Mouse (Mus musculus) frontal cortex, adult 2 months (tissue): ENCODE measurements around the gene Auts2. TPM values are rescaled to one million over a fixed set of nuclear protein-coding genes. Genes with fewer than 3 reads are reported as not detected.

Source experiments
- DNase-seq, 2 experiments: peaks; one replicate each; pipeline ENCODE4 v3.0.0; 2022; ENCODE audit warnings: low spot score in 1 of 2; ENCODE audit errors: extremely low spot score in 1 of 2
- polyA plus RNA-seq: library from polyadenylated mRNA; depleted of rRNA; stranded (reverse); fragments of >200 nt; gene quantifications from 2 replicates; pipeline ENCODE4 v1.2.3, GENCODE M21; 2012

Gene Auts2
- polyA plus RNA-seq, 1 experiment = 45.1 TPM

DNA sequence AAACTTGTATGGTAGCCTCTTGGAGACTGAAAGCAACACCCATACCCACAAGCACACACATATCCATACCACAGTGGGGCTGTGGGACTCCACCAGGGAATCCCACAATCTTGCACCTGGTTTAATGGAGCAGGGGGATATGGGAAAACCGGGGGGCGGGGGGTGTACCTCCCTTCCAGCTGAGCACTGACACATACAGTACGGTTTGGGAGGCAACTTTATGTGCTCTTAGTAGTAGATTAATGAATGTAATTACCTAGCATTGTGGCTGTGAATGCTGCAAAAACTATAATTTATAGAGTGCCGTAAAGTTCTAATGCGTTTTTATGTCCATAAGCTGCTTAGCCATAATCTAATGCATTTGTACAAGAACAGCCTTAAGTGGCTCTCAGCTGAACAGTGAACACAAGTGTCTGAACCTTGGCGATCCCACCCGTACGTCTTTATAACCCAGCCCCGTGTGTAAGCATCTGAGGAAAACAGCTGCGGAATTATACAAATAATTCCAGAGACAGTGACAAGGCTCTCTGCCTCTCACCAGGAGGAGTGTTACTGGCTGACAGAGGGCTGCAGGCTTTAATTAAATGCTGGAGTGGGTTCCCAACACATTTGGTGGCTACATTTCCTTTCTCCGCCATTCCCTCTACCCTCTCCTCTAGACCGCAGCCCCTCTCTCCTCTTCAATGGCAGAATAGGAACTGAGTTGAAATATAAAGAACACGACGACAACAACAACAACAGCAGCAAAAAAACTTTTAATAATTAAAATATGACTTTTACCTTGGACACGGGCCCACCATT lies 268.8 kb downstream of the Auts2 start:
- DNase-seq = no peak

DNA sequence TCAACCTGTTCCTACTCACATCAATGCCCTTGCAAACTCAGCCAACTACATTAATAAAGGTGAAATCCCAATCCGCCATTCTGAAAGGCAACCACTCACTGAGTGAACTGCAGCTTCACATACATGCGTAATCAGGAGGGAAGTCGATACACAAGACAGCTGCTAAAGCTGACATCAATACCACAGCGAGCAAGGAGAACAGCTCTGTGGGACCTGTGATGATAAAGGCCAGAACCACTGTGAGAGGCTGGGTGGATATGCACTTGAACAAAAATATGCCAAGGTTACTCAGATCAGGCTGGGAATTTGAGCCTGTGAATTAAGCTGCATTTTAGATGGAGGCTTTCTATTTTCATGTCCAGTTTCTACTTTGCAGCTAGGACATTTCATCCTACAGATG lies 271.0 kb downstream of the Auts2 start:
- DNase-seq = no peak

DNA sequence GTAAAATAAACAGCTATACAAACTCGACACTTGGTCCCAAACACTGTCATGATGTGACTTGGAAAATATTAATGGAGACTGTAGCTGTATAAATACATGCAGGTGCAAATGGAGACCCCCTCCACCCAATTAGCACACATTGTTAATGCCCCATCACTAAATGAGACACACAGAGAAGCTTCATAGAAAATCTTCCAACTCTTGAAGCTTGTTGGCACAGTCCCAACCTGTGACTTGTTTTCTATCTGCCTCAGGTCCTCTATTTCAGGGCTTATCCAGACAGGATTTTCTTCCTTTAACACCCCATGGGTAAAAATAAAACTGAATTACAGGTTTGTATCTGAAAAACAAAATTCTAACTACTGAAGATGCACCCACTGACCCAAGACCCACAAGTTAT lies 272.2 kb downstream of the Auts2 start:
- DNase-seq = no peak

DNA sequence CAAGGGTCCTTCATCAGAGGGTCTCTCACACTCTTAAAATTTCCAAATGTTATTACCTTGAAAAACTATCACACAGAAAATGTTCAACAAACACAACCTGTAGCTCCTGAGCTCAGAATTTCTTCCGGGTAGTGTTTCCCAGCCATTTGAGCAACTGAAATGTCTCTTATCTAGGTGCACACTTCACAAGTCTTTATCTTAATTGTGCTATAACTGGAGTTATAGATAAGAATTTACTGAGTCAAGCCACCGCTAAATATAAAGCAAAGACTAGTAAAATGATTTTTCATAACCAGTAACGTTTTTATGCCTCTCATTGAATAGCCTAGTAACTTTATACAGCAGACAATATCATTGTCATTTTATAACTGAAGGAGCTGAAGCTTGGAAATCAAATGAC lies 273.1 kb downstream of the Auts2 start:
- DNase-seq = no peak

DNA sequence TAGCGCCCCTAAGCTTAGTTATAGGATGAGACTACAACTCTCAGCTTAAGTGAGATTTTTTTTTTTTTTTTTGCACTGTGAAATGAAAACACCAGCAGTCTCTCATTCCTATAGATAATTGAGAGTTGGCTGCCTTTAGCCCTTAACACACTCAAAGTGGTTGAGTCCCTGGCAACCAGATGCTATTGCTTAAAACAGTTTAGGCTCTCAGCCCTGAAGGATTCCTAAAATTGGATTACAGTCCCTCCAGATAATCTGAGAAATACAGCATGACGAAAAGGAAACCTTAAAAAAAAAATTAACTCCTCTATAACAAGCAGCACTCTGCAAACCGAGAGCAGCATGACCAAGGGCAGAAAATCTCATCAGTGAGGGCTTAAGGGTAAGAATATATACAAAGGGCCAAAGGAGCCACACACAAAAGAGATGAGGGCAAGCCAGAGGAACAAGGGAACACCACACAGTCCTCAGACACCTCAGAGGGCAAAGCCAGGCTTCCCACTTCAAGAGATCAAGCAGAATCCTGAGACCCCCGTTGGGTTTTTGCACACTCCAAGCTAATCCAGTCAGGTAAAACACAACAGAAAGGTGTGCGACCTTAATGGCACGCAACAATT lies 274.7 kb downstream of the Auts2 start:
- no peak for DNase-seq

DNA sequence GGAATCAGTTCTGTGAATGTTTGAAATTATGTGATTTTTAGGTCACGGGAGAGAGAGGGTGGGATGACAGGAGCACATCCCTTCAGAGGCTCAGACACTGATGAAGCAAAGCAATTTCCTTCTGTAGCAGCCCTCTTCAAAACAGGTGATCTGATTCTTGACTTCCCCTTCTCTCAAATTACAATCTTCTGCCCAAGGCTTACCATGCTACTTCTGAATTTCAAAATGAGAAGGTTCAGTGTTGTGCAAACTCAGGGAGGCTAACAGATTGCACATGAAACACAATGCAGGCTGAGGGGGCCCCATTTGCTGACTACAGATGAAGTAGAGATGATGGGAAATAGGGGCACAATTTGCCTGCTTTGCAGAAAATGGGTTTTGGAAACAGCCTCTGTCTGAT lies 278.1 kb downstream of the Auts2 start:
- no peak for DNase-seq

DNA sequence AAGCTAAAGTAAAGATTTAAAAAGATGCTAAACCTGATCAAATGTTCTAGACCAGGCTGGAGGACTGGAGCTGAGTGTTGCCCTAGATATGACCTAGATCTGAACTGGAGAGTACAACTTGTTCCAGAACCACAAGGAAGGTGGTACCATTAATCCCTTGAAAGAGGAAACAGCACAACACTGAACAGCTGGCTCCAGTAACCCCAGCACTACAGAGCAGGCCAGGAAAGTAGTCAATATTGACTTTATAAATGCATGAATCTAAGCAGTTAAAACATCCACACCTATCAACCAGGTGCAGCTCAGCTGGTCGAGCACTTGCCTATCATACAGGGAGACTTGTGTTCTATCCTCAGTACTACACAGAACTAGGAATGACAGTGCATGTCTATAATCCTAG lies 281.4 kb downstream of the Auts2 start:
- no peak for DNase-seq

DNA sequence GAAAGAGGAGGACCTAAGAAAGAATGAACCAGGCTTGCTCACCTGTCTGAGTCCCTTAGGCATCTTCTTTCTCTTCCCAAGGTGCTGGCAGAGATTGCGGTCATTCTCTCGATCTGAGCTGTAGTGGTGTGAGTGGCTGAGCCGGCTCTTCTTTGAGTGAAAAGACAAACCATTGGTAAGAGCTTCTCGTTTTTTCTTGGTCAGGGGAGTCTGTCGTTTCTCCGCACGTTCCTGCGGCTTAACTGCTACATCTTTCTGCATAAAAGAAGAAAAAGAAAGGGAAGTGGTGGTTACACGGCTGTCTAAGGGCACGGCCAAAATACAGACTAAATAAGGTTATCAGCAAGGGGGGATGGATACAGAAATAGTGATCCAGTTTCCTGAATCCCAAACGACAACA lies 284.3 kb downstream of the Auts2 start:
- no peak for DNase-seq

DNA sequence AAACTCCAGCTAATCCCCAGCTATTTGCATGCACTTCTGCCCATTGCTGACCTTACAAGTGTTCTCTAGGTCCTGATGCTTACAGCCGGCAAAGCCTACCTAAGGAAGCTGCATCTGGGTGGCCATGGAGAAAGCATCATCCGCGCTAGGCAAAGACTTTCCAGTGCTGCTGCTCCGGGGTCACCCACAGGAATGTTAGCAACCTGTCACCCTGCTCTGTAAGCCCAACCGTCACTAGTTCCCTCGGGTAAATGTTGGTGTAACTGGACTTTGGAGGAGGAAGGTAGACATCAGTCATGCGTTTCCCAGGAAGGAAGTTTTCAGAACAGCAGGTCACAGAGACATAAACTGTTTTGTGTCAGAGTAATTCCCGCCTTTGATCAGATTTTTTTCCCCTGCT lies 287.6 kb downstream of the Auts2 start:
- no peak for DNase-seq

DNA sequence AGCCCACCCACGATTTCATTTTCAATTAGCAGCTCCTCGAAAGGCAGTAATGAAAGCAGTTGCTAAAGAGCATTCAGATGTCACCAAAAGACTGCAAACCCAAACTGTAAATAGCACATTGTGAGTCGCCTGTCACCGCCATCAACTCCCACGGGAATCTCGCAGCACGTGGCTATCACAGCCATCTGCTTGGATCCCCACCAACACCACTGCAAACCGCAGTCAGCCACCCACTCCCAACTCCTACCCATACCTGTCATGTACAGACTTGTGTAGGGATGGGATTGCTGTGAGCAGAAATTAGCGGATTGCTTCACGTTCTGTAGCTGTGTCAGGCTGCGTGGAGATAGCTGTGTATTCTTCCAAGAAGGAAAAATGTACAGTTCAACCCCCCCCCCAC lies 293.6 kb downstream of the Auts2 start:
- peak; percentile 78 to 88 for DNase-seq

DNA sequence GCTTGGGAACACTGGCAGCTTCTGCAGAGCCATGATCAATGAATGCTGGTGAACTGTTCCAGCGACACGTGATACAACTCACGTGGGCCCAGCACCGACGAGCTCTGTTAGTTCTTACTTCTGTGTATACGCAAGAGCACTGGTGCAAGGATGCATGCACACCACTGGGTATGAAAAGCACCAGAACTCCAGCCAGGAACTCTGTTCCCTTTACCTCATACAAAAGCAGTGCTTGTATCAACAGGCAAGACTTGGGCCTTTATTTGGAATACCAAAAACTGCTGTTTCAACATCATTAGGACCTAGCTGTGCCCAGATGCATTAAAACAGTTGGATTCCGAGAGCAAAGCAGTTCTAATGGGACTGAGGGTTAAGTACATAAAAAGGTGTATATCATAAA lies 295.1 kb downstream of the Auts2 start:
- no peak for DNase-seq

DNA sequence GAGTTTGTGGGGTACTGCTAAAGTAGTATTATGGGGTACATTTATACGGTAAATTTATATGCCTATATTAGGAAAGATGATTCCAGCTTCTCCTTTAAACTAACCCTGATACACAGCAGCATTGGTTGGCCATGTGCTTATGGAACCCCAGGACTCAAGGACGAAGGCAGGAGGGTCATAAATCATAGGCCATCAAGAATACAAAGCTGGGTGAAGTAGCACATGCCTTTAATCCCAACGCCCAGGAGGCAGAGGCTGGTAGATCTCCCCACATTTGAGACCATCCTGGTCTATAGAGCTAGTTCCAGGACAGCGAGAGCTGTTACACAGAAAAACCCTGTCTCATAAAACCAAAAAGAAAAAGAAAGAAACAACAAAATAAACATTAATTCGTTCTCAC lies 307.7 kb downstream of the Auts2 start:
- DNase-seq = no peak

DNA sequence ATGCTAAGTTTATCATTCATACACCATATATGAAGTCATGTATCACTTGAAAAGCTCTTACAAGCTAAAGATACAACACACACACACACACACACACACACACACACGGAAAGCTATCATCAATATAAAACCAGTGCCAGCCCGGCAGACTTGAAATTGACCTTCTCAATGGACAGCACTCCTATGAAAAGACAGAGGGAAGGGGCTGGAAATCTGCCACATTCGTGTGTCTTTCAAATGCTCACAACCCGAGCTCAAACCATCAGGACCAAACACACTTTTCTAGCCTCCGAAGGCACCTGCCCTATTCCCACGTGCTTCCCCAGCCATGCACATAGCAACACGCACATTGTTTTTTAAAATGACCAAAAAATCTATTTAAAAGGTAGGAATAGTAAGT lies 308.7 kb downstream of the Auts2 start:
- DNase-seq = no peak

DNA sequence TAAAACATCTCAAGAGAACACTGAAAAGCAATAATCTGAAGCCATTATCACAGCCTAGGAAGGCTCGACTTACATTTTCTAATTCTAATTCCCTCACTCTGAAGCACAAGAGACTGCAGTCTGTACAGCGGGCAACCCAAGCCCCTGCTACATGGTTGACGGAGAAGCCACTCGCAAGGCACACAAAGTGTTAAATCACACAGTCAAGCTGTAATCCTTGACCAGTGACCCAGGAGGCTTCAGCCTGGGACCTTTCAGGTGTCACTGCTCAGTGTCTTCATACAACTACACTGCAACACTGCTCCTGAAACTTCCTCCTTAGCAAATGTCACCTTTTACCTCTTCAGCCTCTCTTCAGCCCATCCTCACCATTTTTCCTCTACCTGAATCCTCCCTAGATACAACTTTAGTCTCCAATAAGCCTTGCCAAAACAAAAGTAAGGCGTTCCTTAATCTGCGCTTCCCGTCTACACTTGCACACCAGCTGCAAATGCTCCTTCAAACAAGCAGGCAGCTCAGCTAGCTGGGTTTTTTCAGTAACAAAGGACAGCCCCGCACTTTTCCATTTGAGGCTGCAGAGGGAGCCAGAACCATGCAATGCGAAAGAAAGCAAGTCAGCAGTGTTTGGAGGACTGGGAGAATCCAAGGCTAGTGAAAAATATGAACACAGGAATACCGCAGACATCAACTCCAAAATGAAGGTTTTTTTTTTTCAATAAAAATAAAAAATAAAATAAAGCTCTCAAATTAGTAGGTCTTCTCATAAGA lies 311.7 kb downstream of the Auts2 start:
- peak; percentile 63 to 85 for DNase-seq

DNA sequence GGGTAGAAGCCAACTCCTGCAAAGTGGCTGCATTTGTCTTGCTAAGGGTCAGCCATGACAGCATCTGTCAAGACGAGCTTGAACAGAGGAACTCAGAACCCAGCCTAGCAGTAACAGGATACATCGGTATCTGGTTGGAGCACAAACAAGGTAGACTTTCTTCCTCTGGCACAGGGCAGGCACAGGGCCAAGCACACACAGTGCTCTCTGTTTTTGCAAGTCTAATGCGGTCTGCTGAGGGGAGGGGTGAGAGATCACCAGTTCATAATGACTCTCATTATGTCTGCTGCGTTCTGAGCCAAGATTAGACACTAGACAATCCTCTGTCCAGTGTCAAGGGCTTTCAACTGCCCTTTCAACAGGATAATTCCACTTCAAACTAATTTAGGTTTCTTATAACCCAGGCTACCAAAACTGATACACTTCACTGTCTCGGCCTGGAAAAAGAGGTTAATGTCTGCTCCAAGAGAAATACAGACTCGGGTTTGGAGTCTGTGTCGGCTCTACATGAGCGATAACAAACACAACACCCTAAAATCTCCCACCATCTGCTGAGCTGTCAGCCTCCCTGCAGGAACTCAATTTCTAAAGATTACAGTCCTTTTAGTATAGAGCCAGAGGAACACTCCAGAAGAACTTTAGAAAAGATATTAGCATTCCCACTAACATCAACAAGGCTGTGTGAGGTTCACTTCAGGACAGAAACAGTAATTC lies 313.3 kb downstream of the Auts2 start:
- peak; percentile 57 to 73 for DNase-seq

DNA sequence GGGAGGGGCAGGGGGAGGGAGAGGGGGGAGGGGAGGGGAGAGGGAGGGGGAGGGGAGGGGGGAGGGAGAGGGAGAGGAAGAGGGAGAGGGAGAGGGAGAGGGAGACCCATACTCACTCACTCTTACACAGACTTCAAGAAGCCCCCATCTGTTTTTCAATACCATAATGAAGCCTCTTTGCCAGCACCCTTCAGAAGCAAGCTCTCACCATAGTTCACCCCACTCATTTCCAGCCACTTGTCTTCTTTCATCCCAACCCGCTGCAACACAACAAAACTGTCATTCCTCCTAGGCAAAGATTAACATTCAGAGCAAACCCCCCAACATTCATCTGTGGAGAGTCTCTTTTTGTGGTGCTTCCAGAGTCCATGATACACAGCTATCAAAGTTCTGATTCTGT lies 314.1 kb downstream of the Auts2 start:
- no peak for DNase-seq

DNA sequence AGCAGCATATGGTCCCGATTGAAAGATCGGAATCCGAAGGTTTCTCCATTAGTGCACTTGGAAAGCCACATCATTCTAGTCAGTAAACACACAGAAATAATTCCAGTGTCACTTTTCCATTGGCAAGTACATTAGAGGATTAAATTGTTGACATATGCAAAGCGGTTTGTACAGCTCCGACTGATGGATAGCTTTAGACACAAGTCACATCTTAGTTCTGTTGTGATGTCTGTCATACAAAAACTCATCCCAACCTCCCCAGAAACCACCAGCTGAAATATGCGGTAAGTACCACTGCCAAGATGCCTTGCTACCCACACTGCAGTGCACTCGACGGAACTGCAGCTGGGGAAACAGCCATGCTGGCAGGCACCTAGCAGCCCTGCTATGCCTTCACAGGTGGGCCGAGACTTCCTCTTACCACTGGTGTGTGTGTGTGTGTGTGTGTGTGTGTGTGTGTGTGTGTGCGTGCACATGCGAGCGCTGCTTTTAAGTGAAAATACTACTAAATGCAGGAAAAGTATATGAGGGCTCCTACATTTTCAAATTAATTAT lies 322.7 kb downstream of the Auts2 start:
- no peak for DNase-seq

DNA sequence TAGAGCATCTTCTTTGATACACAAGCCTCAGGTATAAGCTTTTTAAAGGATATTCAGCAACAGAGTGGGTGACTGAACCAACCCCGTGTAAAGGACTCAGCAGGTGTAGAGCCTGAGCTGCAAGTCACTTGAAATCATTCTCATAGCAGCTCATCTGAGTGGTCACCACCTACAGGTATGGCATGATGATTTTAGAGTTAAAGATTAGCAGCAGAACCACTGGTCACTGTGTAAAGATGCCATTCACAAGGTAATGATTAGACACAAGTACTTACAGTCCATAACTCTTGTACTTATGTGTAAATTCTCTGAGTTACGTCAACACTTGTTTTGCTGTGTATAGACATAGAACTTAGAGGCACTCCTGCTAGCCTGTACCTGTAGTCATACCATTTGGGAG lies 327.0 kb downstream of the Auts2 start:
- no peak for DNase-seq

DNA sequence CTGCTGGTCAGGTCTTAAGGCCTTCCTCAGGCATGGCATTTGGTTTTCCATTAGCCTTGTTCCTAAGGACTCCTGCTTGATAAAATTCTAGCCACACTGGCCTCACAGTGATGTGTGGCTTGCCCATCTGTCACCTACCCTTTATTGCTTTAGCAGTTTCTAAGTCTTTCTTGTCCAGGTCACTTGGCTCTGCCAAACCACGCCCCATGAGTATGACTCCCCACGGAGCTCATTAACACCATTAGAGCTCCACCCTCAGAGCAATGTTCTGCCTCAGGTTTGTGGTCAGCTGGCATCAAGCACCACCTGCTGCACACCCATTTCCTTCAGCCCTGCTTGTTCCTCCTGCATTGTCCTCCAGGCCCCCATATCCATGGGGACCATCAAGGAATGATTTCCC lies 330.7 kb downstream of the Auts2 start:
- DNase-seq = no peak

DNA sequence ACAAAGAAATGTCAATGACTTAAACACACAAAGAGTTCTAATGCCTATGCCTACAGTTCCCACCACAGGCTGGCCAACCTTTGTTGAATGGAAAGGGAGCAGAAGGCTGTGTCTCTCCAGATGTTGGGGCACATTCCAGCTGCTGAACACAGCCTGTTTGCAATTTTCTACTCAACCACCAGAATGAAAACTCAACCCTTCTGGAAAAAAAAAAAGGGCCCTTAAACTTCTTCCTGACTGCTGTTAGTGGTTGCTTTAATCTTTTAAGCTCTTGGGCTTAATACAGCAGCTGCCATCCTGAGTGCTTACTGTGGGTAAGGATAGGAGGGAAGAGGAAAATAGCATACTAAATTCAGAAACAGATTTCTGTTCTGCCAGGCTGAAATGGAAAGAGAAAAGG lies 333.4 kb downstream of the Auts2 start:
- DNase-seq = peak in 1 of 2 experiments; percentile 16

DNA sequence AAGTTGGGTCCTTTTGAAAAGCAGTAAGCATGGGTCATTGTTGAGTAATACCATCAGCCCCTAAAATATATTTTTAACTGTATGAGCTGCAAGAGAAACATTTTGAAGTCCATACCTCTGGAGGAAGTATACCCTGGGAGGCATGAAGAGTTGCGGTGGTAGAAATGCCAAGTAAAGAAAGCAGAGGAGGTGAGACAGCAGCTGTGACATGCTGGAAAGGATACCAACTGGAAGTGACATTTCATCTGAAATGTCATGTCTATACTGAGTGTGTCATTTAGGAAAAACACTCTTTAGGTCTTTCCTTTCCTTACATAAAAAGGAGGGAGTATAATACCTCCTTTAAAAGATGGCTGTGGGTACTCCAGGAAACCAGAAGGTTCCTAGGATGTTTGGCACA lies 336.9 kb downstream of the Auts2 start:
- peak in 1 of 2 experiments; percentile 31 for DNase-seq
